Mouse (Mus musculus) A20 (cell line): ENCODE results near the gene Sec22b.

Experiments used
- DNase-seq: peaks from one replicate; pipeline ENCODE4 v3.0.0-alpha.2; 2011; ENCODE audit warnings: low read depth, low spot score

Gene Sec22b

GRCm38 (mm10) chr3:97900516-97901490, at the start of gene Sec22b:
Gene Sec22b, plus strand, starts transcription at chr3:97901190.
- DNase-seq, result peak; percentile 94

- DNase-seq, result no peak
Observed at GRCm38 (mm10) chr3:97851803-97852202, 49.2 kb upstream of the Sec22b start.

DNA sequence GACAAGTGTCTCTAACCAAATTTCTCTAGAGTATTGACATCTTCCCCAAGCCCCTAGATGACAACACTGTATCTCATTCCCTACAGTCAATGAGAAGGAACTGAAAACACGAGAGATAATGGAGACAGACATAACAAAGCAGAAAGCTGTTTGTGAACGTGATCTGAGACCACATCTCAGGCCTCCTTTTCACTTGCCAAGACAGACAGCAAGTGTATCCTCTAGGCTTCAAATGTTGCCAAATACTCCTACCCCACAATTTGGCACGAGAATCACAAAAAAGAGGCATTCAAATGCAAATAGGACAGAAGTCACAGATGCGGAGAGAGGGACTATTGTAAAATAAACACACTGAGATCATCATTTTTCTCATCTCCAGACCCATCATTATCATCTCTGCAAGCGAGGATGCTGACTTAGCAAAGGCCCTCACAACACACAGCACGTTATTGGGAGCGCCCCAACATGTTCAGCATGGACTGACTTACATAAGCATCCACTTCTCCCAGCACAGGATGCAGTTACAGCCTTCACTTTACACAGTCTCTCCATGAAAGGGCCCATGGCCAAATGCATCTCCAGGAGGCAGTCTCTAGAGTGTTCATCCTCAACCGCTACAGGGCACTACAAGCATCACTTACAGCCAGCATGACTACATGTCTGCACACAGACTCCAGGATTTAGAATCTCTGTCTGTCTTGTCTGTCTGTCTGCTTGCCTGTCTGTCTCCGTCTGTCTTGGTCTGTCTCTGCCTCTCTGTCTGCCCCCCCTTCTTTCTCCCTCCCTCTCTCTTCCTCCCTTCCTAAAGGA, 46.2 kb upstream of the Sec22b start:
- no peak for DNase-seq

GRCm38 (mm10) chr3:97859400-97859799, 41.6 kb upstream of the Sec22b start:
- DNase-seq, result no peak

GRCm38 (mm10) chr3:97860820-97861451, 40.1 kb upstream of the Sec22b start:
- DNase-seq, result no peak

DNA sequence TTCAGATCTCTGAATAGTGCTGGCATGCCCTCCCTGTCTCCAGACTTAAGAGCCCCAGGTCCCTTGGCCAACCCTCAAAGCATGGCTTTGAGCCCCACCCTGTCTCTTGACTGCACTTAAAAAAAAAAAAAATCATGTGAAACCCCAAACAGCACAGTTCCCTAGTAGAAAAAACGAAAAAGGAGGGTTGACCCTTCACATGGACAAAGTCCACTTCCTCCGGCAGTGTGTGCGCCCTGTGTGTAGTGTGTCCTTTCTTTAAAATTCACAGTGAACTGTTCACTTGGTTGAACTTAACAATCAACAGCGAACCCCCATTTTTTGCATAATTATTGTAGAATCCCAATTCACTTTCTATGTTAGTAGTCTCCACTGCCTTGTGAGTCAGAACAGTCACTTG, 34.3 kb upstream of the Sec22b start:
- DNase-seq, result no peak

GRCm38 (mm10) chr3:97867221-97868023, 33.6 kb upstream of the Sec22b start:
- DNase-seq, result no peak

DNA sequence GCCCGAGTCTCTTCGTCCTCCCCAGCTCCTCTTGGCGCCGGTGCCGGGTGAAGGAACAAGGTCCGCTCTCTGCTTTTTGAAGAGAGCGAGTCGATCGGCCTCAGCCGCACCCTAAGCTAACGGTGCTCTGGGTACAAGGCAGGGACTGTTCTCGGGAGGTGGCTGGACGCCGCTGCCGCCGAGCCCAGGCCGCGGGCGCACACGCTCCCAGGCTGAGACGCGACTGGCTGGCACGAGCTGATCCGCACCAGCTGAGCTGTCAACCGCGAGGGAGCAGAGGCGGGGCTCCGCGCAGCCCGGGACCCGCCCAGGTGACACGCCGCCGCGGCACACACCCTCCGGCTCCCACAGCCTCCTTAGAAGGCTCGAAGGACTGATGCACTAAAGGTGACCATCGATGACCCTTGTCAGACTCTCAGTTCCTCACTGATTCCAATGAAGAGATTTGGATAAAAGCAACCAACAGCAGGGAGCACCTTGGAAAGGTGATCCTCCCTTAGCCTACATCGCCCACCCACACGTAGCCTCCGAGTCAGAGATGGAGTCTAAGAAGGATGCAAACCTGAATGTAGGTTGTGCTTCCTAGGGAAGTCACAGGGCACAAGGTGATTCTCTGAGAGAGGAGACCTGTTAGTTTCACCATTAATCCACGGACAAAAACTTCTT, 32.8 kb upstream of the Sec22b start:
- peak; percentile 37 for DNase-seq

GRCm38 (mm10) chr3:97868733-97869132, 32.3 kb upstream of the Sec22b start:
- DNase-seq, result no peak

GRCm38 (mm10) chr3:97869730-97870129, 31.3 kb upstream of the Sec22b start:
- DNase-seq, result no peak

GRCm38 (mm10) chr3:97874777-97875176, 26.2 kb upstream of the Sec22b start:
- no peak for DNase-seq

DNA sequence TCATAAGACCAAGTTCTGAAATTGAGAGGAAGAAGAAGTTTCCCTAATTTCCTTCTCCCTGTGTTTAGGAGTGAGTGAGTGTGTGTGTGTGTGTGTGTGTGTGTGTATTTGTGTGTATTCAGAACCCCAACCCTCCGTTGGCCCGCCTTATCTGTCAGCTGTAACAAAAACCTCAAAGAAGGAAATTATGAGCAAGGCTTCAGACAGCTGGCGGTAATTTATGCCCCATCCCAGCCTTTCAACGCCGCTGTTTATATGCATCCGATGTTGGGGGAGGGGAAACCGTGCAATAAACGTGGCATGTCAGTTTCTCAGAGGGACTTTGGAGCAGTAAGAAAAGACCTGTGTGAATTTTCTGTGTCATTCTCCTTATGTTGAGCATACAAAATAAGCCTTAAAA, 24.7 kb upstream of the Sec22b start:
- no peak for DNase-seq

GRCm38 (mm10) chr3:97879222-97879621, 21.8 kb upstream of the Sec22b start:
- peak; percentile 76 for DNase-seq

DNA sequence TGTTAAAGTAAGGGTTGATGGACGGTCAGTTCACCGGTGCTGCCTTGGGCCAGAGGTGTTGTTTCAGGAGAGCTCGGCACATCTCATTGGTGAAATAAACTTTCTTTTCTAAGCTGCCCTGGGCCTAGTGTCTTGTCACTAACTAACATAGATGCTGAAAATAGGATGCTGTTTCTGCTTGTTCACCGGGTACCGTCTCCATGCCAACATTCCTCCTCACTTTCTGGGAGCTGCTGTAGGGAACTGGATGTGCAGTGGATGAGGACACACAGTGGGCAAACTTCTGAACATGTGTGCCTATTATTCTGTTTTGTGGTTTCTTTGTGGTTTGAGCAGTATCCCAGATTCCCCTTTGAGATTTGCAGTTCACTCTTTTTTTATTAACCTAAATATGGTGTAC, 19.4 kb upstream of the Sec22b start:
- no peak for DNase-seq

- no peak for DNase-seq
Observed at GRCm38 (mm10) chr3:97887785-97888167, 13.2 kb upstream of the Sec22b start.

GRCm38 (mm10) chr3:97888168-97888901, 12.7 kb upstream of the Sec22b start, which contains the start of gene Pde4dip:
Gene Pde4dip, minus strand, starts transcription at chr3:97888707.
- DNase-seq, result no peak

- no peak for DNase-seq
Observed at GRCm38 (mm10) chr3:97890205-97890604, 10.8 kb upstream of the Sec22b start.

GRCm38 (mm10) chr3:97894695-97895094, 6.3 kb upstream of the Sec22b start:
- DNase-seq, result peak; percentile 62

DNA sequence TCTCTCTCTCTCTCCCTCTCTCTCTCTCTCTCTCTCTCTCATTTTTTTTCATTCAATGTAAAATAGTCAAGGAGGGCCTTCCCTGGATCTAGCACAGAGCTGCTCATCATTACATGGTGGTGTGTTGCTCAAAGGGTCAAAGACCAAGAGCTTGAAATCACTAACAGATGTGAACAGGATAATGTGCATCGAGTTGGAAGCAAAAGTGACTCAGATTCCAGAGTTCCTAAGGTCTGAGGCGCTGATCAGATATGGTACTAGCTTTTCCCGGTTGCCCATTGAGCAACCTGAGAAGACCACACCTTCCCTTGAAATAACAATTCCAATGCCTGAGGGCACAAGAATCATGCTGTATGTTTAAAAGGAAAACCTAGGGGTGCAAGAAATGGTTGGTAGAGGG, 2.6 kb upstream of the Sec22b start:
- DNase-seq, result no peak

- DNase-seq, result no peak
Observed at GRCm38 (mm10) chr3:97901586-97901985, 596 bp downstream of the Sec22b start.
